Mouse (Mus musculus): Measurements from ENCODE around the gene Grin2b. TPM values are rescaled to one million over a fixed set of nuclear protein-coding genes. Genes with fewer than 3 reads are reported as not detected.

Grin2b gene
- total RNA-seq, 2 experiments from 2014 or later = 341 to 375 TPM

- DNase-seq (ENCODE audit: low spot score in 2 of 2) = no peak
Observed at GRCm38 (mm10) chr6:136105221-136105620, 68.1 kb downstream of the Grin2b start.

GRCm38 (mm10) chr6:136100241-136100640 is 73.1 kb downstream of the Grin2b start:
- no peak for DNase-seq (ENCODE audit: low spot score in 2 of 2)

GRCm38 (mm10) chr6:136096269-136096668 is 77.0 kb downstream of the Grin2b start:
- DNase-seq (ENCODE audit: low spot score in 2 of 2) = no peak

GRCm38 (mm10) chr6:136079991-136080734 is 93.1 kb downstream of the Grin2b start:
- DNase-seq (ENCODE audit: low spot score in 2 of 2) = no peak

- DNase-seq (ENCODE audit: low spot score in 2 of 2) = no peak
Observed at GRCm38 (mm10) chr6:136072326-136073054, 100.8 kb downstream of the Grin2b start.

- no peak for DNase-seq (ENCODE audit: low spot score in 2 of 2)
Observed at GRCm38 (mm10) chr6:136070101-136070500, 103.2 kb downstream of the Grin2b start.

- no peak for DNase-seq (ENCODE audit: low spot score in 2 of 2)
Observed at GRCm38 (mm10) chr6:136053346-136053745, 120.0 kb downstream of the Grin2b start.

GRCm38 (mm10) chr6:136050346-136050745 is 123.0 kb downstream of the Grin2b start:
- no peak for DNase-seq (ENCODE audit: low spot score in 2 of 2)

GRCm38 (mm10) chr6:136048084-136048483 is 125.2 kb downstream of the Grin2b start:
- no peak for DNase-seq (ENCODE audit: low spot score in 2 of 2)

GRCm38 (mm10) chr6:136046091-136046490 is 127.2 kb downstream of the Grin2b start:
- no peak for DNase-seq (ENCODE audit: low spot score in 2 of 2)

GRCm38 (mm10) chr6:136044461-136044860 is 128.8 kb downstream of the Grin2b start:
- no peak for DNase-seq (ENCODE audit: low spot score in 2 of 2)

- no peak for DNase-seq (ENCODE audit: low spot score in 2 of 2)
Observed at GRCm38 (mm10) chr6:136042375-136042774, 130.9 kb downstream of the Grin2b start.

- no peak for DNase-seq (ENCODE audit: low spot score in 2 of 2)
Observed at GRCm38 (mm10) chr6:136041821-136042220, 131.5 kb downstream of the Grin2b start.

- DNase-seq (ENCODE audit: low spot score in 2 of 2) = no peak
Observed at GRCm38 (mm10) chr6:136040931-136041330, 132.4 kb downstream of the Grin2b start.

- no peak for DNase-seq (ENCODE audit: low spot score in 2 of 2)
Observed at GRCm38 (mm10) chr6:136029235-136029939, 143.9 kb downstream of the Grin2b start.

- DNase-seq (ENCODE audit: low spot score in 2 of 2) = no peak
Observed at GRCm38 (mm10) chr6:136026936-136027335, 146.4 kb downstream of the Grin2b start.

- no peak for DNase-seq (ENCODE audit: low spot score in 2 of 2)
Observed at GRCm38 (mm10) chr6:136025801-136026200, 147.5 kb downstream of the Grin2b start.

- no peak for DNase-seq (ENCODE audit: low spot score in 2 of 2)
Observed at GRCm38 (mm10) chr6:136020460-136020859, 152.9 kb downstream of the Grin2b start.

- no peak for DNase-seq (ENCODE audit: low spot score in 2 of 2)
Observed at GRCm38 (mm10) chr6:136018962-136019361, 154.3 kb downstream of the Grin2b start.

- DNase-seq (ENCODE audit: low spot score in 2 of 2) = no peak
Observed at GRCm38 (mm10) chr6:136013556-136014380, 159.5 kb downstream of the Grin2b start.

- no peak for DNase-seq (ENCODE audit: low spot score in 2 of 2)
Observed at GRCm38 (mm10) chr6:136011533-136011932, 161.8 kb downstream of the Grin2b start.
